Mouse (Mus musculus): ENCODE measurements at regions not wholly inside any gene's neighbourhood (a gene's known extent, or its start where the extent isn't known, plus 50 kb on each side); places are given as distances from the start of the nearest gene placed in this dataset.

- ATAC-seq (ENCODE audit: low FRiP score, low read depth), result no peak
- Histone ChIP-seq H3K9ac (replicated peaks) (no peak overlapping the region), H3K27me3 (no peaks in the 10 kb centered on the region), H3K27ac (replicated peaks) (no peak overlapping the region), H3K4me3 (no peak overlapping the region), H3K9me3 (no peaks in the 10 kb centered on the region), H3K36me3 (no peaks in the 10 kb centered on the region), H3K4me2 (replicated peaks) (no peak overlapping the region), H3K4me1 (no peaks in the 10 kb centered on the region)
- 89% methylated on average over 2 of the region's 2 CpGs for WGBS
Observed at GRCm38 (mm10) chr9:115640781-115641180, 268.5 kb upstream of the Gadl1 start.

- 57% methylated on average over 4 of the region's 4 CpGs for WGBS
- Histone ChIP-seq H3K9me3 (no peaks in the 10 kb centered on the region), H3K27me3 (no peaks in the 10 kb centered on the region), H3K4me1 (no peaks in the 10 kb centered on the region), H3K4me3 (no peak overlapping the region), H3K9ac (replicated peaks) (no peak overlapping the region), H3K27ac (replicated peaks) (no peak overlapping the region), H3K36me3 (no peaks in the 10 kb centered on the region), H3K4me2 (replicated peaks) (no peak overlapping the region)
- ATAC-seq (ENCODE audit: low FRiP score, low read depth), result no peak
Observed at GRCm38 (mm10) chr9:115642032-115642431, 267.2 kb upstream of the Gadl1 start.

GRCm38 (mm10) chr9:115644953-115645352, 264.3 kb upstream of the Gadl1 start:
- Histone ChIP-seq H3K4me3 (no peak overlapping the region), H3K27ac (replicated peaks) (no peak overlapping the region), H3K36me3 (no peaks in the 10 kb centered on the region), H3K9ac (replicated peaks) (no peak overlapping the region), H3K27me3 (no peaks in the 10 kb centered on the region), H3K4me1 (no peaks in the 10 kb centered on the region), H3K4me2 (replicated peaks) (no peak overlapping the region), H3K9me3 (no peaks in the 10 kb centered on the region)
- WGBS, result 83% methylated on average over 9 of the region's 9 CpGs
- no peak for ATAC-seq (ENCODE audit: low FRiP score, low read depth)

GRCm38 (mm10) chr9:115646226-115646625, 263.0 kb upstream of the Gadl1 start:
- H3K9me3 ChIP-seq, result no peaks in the 10 kb centered on the region
- WGBS, result 43% methylated on average over 7 of the region's 7 CpGs
- no peak overlapping the region for H3K27ac ChIP-seq (replicated peaks)
- H3K4me2 ChIP-seq (replicated peaks), result no peak overlapping the region
- no peaks in the 10 kb centered on the region for H3K36me3 ChIP-seq
- H3K4me3 ChIP-seq, result no peak overlapping the region
- H3K9ac ChIP-seq (replicated peaks), result no peak overlapping the region
- ATAC-seq (ENCODE audit: low FRiP score, low read depth), result no peak
- H3K4me1 ChIP-seq, result no peaks in the 10 kb centered on the region
- no peaks in the 10 kb centered on the region for H3K27me3 ChIP-seq

- no peak overlapping the region for H3K4me3 ChIP-seq
- H3K4me2 ChIP-seq (replicated peaks), result no peak overlapping the region
- H3K27ac ChIP-seq (replicated peaks), result no peak overlapping the region
- no peak overlapping the region for H3K9ac ChIP-seq (replicated peaks)
- 90% methylated on average over 2 of the region's 2 CpGs for WGBS
- no peaks in the 10 kb centered on the region for H3K4me1 ChIP-seq
- no peaks in the 10 kb centered on the region for H3K27me3 ChIP-seq
- no peaks in the 10 kb centered on the region; the same call in 1 of the 2 replicates for H3K9me3 ChIP-seq
- H3K36me3 ChIP-seq, result no peaks in the 10 kb centered on the region
- no peak for ATAC-seq (ENCODE audit: low FRiP score, low read depth)
Observed at GRCm38 (mm10) chr9:115651708-115652107, 257.5 kb upstream of the Gadl1 start.

- Histone ChIP-seq H3K9me3 (no peaks in the 10 kb centered on the region; the same call in 1 of the 2 replicates), H3K4me2 (replicated peaks) (no peak overlapping the region), H3K27me3 (no peaks in the 10 kb centered on the region), H3K27ac (replicated peaks) (no peak overlapping the region), H3K4me3 (no peak overlapping the region), H3K4me1 (no peaks in the 10 kb centered on the region), H3K36me3 (no peaks in the 10 kb centered on the region), H3K9ac (replicated peaks) (no peak overlapping the region)
- ATAC-seq (ENCODE audit: low FRiP score, low read depth), result no peak
- WGBS, result 93% methylated on average over 5 of the region's 5 CpGs
Observed at GRCm38 (mm10) chr9:115653116-115653515, 256.1 kb upstream of the Gadl1 start.

- H3K4me1 ChIP-seq, result no peaks in the 10 kb centered on the region
- peaks cover 2% of the 10 kb centered on the region for H3K9me3 ChIP-seq
- H3K9ac ChIP-seq (replicated peaks), result no peak overlapping the region
- WGBS, result 90% methylated on average over 6 of the region's 6 CpGs
- H3K36me3 ChIP-seq, result no peaks in the 10 kb centered on the region
- no peak overlapping the region for H3K4me3 ChIP-seq
- no peak overlapping the region for H3K27ac ChIP-seq (replicated peaks)
- no peak for ATAC-seq (ENCODE audit: low FRiP score, low read depth)
- no peak overlapping the region for H3K4me2 ChIP-seq (replicated peaks)
- H3K27me3 ChIP-seq, result 0 out of 2 replicates have a peak, but pooled peaks cover 1% of the 10 kb centered on the region
Observed at GRCm38 (mm10) chr9:115654933-115655332, 254.3 kb upstream of the Gadl1 start.

- H3K9ac ChIP-seq (replicated peaks), result no peak overlapping the region
- no peak overlapping the region for H3K27ac ChIP-seq (replicated peaks)
- WGBS, result 81% methylated on average over 2 of the region's 2 CpGs
- ATAC-seq (ENCODE audit: low FRiP score, low read depth), result no peak
- no peak overlapping the region for H3K4me2 ChIP-seq (replicated peaks)
- no peaks in the 10 kb centered on the region for H3K4me1 ChIP-seq
- H3K9me3 ChIP-seq, result peaks cover 3% of the 10 kb centered on the region
- no peak overlapping the region for H3K4me3 ChIP-seq
- H3K36me3 ChIP-seq, result no peaks in the 10 kb centered on the region
- H3K27me3 ChIP-seq, result peaks cover 4% of the 10 kb centered on the region; the same call in 1 of the 2 replicates
Observed at GRCm38 (mm10) chr9:115656538-115656937, 252.7 kb upstream of the Gadl1 start.

GRCm38 (mm10) chr9:115656994-115657713, 252.1 kb upstream of the Gadl1 start:
- peaks cover 4% of the 10 kb centered on the region; the same call in 1 of the 2 replicates for H3K27me3 ChIP-seq
- 61% methylated on average over 4 of the region's 4 CpGs for WGBS
- H3K9me3 ChIP-seq, result peaks cover 3% of the 10 kb centered on the region
- no peak for ATAC-seq (ENCODE audit: low FRiP score, low read depth)
- no peaks in the 10 kb centered on the region for H3K4me1 ChIP-seq
- no peak overlapping the region for H3K4me2 ChIP-seq (replicated peaks)
- H3K36me3 ChIP-seq, result no peaks in the 10 kb centered on the region
- no peak overlapping the region for H3K9ac ChIP-seq (replicated peaks)
- H3K4me3 ChIP-seq, result no peak overlapping the region
- no peak overlapping the region for H3K27ac ChIP-seq (replicated peaks)

- 87% methylated on average over 5 of the region's 5 CpGs for WGBS
- Histone ChIP-seq H3K4me2 (replicated peaks) (no peak overlapping the region), H3K36me3 (no peaks in the 10 kb centered on the region), H3K27me3 (peaks cover 4% of the 10 kb centered on the region; the same call in 1 of the 2 replicates), H3K9ac (replicated peaks) (no peak overlapping the region), H3K27ac (replicated peaks) (no peak overlapping the region), H3K4me3 (no peak overlapping the region), H3K4me1 (no peaks in the 10 kb centered on the region), H3K9me3 (peaks cover 3% of the 10 kb centered on the region; the same call in 1 of the 2 replicates)
- no peak for ATAC-seq (ENCODE audit: low FRiP score, low read depth)
Observed at GRCm38 (mm10) chr9:115658477-115658876, 250.8 kb upstream of the Gadl1 start.

GRCm38 (mm10) chr9:115660371-115660770, 248.9 kb upstream of the Gadl1 start:
- Histone ChIP-seq H3K27me3 (peaks cover 4% of the 10 kb centered on the region; the same call in 1 of the 2 replicates), H3K4me2 (replicated peaks) (no peak overlapping the region), H3K27ac (replicated peaks) (no peak overlapping the region), H3K9me3 (peaks cover 3% of the 10 kb centered on the region; the same call in 1 of the 2 replicates), H3K4me3 (no peak overlapping the region), H3K36me3 (no peaks in the 10 kb centered on the region), H3K9ac (replicated peaks) (no peak overlapping the region), H3K4me1 (no peaks in the 10 kb centered on the region)
- 89% methylated on average over 1 of the region's 1 CpGs for WGBS
- no peak for ATAC-seq (ENCODE audit: low FRiP score, low read depth)

- WGBS, result 30% methylated on average over 5 of the region's 5 CpGs
Observed at GRCm38 (mm10) chr9:115661834-115662425, 247.3 kb upstream of the Gadl1 start.

More at GRCm38 (mm10) chr9:115661834-115662425, 247.3 kb upstream of the Gadl1 start:
- Histone ChIP-seq H3K9me3 (peaks cover 3% of the 10 kb centered on the region; the same call in 1 of the 2 replicates), H3K4me3 (no peak overlapping the region), H3K4me2 (replicated peaks) (no peak overlapping the region), H3K36me3 (no peaks in the 10 kb centered on the region), H3K9ac (replicated peaks) (no peak overlapping the region), H3K4me1 (no peaks in the 10 kb centered on the region), H3K27me3 (peaks cover 4% of the 10 kb centered on the region; the same call in 1 of the 2 replicates), H3K27ac (replicated peaks) (no peak overlapping the region)
- no peak for ATAC-seq (ENCODE audit: low FRiP score, low read depth)
